Mouse (Mus musculus): ENCODE results near the gene Tmem104.
A peak's percentile ranks its signal among the peaks of the same experiment; 100 is the strongest.

Tmem104 gene

DNA sequence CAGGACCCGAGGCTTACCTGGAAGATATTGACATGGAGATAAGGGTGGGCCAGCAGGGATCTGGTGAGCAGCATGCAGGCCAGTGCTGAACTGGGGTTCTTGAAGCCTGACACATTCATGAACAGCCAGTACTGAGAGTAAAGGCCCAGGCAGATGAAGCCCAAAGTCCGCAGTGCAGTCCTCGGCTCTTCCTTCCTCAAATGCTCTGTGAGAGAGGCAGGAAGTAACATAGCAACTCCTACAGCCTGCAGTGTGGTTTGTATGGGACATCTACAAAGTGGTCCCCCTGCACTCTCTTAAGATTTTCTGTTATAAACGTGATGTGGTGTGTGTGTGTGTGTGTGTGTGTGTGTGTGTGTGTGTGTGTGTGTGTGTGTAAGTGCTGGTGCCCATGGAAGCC, 98.0 kb downstream of the Tmem104 start:
- no peak for DNase-seq

DNA sequence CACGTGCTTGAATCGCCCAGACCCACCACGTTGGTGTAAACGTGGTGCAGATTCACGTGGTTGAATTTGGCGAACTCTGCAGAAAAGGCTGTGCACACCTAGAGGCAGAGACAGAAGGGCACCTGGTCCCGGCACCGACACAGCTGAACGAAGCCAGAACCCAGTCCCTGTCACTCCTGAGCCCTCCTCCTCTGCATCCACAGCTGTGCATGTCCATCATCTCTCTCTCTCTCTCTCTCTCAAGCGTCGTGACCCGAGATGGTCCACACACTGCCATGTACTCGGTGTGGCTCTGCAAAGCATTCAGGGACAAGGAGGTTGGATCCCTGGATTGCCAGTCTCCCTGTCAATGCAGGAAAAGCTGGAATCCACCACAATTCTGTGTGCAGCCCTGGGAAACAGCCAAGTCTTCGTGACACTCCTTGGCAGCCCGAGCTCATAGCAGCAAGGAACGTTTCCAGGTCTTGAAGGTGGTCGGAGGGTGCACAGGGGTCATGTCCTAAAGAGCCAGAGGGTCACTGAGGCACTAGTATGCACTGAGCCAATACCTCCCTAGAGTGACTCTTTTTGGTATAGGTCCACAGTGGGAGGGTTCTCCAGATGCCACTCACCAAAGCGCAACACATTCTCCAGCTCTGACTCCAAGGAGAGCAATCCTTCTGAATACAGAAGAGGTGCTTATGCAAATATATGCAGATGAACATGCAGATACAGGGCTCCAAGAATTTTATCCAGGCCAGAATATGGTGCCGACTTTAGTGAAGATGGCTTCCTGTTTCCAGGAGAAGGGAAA, 99.1 kb downstream of the Tmem104 start:
- peak in 1 of 2 experiments; percentile 7 for DNase-seq

DNA sequence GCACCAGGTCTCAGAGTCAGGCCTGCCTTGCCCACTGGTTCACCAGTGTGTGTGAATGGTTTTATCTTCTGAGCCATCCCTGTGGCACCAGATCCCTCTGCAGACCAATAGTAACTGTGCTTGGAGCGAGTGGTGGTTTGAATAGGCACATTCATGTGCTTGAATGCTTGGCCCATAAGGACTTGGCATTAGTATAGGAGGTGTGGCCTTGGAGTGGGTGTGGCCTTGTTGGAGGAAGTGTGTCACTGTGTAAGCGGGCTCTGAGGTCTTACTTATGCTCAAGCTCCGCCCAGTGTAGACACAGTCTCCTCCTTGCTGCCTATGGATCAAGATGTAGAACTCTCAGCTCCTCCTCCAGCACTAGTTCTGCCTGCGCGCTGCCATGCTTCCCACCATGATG, 100.1 kb downstream of the Tmem104 start:
- peak in 1 of 2 experiments; percentile 6 for DNase-seq

GRCm38 (mm10) chr11:115288305-115288704, 101.0 kb downstream of the Tmem104 start:
- no peak for DNase-seq

- DNase-seq = peak in 1 of 2 experiments; percentile 15
Measured at GRCm38 (mm10) chr11:115289885-115290284, 102.6 kb downstream of the Tmem104 start.

GRCm38 (mm10) chr11:115290314-115290713, 103.0 kb downstream of the Tmem104 start:
- no peak for DNase-seq

- DNase-seq = peak in 1 of 2 experiments; percentile 8
Measured at GRCm38 (mm10) chr11:115290919-115291318, 103.6 kb downstream of the Tmem104 start.

- DNase-seq = no peak
Measured at GRCm38 (mm10) chr11:115291503-115291902, 104.2 kb downstream of the Tmem104 start.

- DNase-seq = no peak
Measured at GRCm38 (mm10) chr11:115292631-115293375, 105.5 kb downstream of the Tmem104 start.

DNA sequence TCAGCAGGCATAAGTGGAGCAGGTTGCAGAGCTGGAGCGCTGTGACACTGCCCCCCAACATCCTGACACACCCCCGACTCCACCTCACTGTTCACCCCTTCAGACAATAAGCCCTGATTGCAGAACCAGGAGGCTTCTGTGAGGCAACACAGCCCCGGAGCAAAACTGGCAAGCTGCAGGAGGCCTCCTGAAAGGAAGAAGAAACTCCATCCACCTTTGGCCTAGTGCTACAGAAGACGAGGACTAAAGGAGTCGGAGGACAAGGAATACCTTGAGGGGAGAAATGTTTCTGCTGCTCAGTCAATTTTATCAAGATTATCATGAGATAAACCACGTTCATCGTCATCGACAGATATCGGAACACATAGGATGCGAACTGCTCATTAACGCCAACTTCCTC, 108.7 kb downstream of the Tmem104 start:
- no peak for DNase-seq

Measured in cerebellum, postnatal 36 days (tissue).